Mouse (Mus musculus) CH12.LX (cell line): Measurements from ENCODE around the gene Lad1. TPM values are rescaled to one million over a fixed set of nuclear protein-coding genes. Genes with fewer than 3 reads are reported as not detected.

Experiments
- DNase-seq: peaks from one replicate; pipeline ENCODE4 v3.0.0-alpha.2; 2013; ENCODE audit errors: extremely low read depth
- H3K27ac ChIP-seq: 2 replicates; pipeline ENCODE4 v1.5.1; 2012; ENCODE audit warnings: low read depth, mild to moderate bottlenecking, control low read depth, moderate library complexity; ENCODE audit not compliant: insufficient read depth
- H3K27me3 ChIP-seq: replicated peaks from 2 replicates; pipeline ENCODE3; 2012; ENCODE audit warnings: inconsistent platforms
- H3K36me3 ChIP-seq, 2 experiments: replicated peaks in 1 of 2; 2 replicates each; pipeline versions ENCODE3 to v1.6.1; 2012; ENCODE audit warnings: inconsistent platforms in 1 of 2, low read length in 1 of 2, mild to moderate bottlenecking in 1 of 2, mixed read lengths in 1 of 2, moderate library complexity in 1 of 2; ENCODE audit not compliant: control insufficient read depth in 1 of 2, insufficient read depth in 1 of 2
- H3K4me1 ChIP-seq, 2 experiments: 2 replicates each; pipeline ENCODE4 v1.6.1; 2012; ENCODE audit warnings: inconsistent platforms in 1 of 2, moderate library complexity in 1 of 2; ENCODE audit not compliant: insufficient read depth in 2 of 2, control insufficient read depth in 1 of 2
- H3K4me2 ChIP-seq: 2 replicates; pipeline ENCODE4 v1.6.1; 2012; ENCODE audit warnings: low read depth, mild to moderate bottlenecking, control low read depth; ENCODE audit not compliant: poor library complexity, insufficient read depth, severe bottlenecking
- H3K4me3 ChIP-seq, 3 experiments: fragments of 150-350 bp in 1 of 3; sonication (generic) in 1 of 3; replicated peaks in 1 of 3; 2 replicates each; pipeline versions ENCODE3 to v1.5.1; 2011 to 2012; ENCODE audit warnings: low read depth in 2 of 3, low read length in 2 of 3, mild to moderate bottlenecking in 2 of 3, moderate library complexity in 2 of 3, control low read depth in 1 of 3, improper control_type of control experiment in 1 of 3, inconsistent platforms in 1 of 3, mixed read lengths in 1 of 3; ENCODE audit not compliant: poor library complexity in 1 of 3
- H3K79me2 ChIP-seq: replicated peaks from 2 replicates; pipeline ENCODE4 v1.6.1; 2012; ENCODE audit warnings: mild to moderate bottlenecking, moderate library complexity; ENCODE audit not compliant: control insufficient read depth, poor library complexity, insufficient read depth, severe bottlenecking; ENCODE audit errors: extremely low read depth
- H3K9ac ChIP-seq: 2 replicates; pipeline ENCODE4 v1.6.1; 2012; ENCODE audit warnings: low read depth, mild to moderate bottlenecking, control low read depth, moderate library complexity; ENCODE audit not compliant: insufficient read depth
- H3K9me3 ChIP-seq: replicated peaks from 2 replicates; pipeline ENCODE3; 2012; ENCODE audit warnings: low read length, inconsistent platforms, mixed read lengths
- CHD2 ChIP-seq: IDR thresholded peaks from 2 replicates; pipeline ENCODE4 v1.6.1; 2011; ENCODE audit warnings: low read length, improper control_type of control experiment
- CTCF ChIP-seq, 2 experiments: IDR thresholded peaks in 1 of 2; conservative IDR thresholded peaks in 1 of 2; 2 replicates each; pipeline ENCODE4 v1.5.1; 2011 to 2012; ENCODE audit warnings: low read depth in 2 of 2, low read length in 2 of 2, improper control_type of control experiment in 1 of 2, inconsistent platforms in 1 of 2, mild to moderate bottlenecking in 1 of 2, moderate library complexity in 1 of 2
- ELF1 ChIP-seq: IDR thresholded peaks from 2 replicates; pipeline ENCODE4 v1.6.1; 2014; ENCODE audit warnings: low read depth, mild to moderate bottlenecking, inconsistent platforms, low read length, improper control_type of control experiment
- HCFC1 ChIP-seq: IDR thresholded peaks from 2 replicates; pipeline ENCODE4 v1.6.1; 2012; ENCODE audit warnings: low read depth, mild to moderate bottlenecking, inconsistent platforms, low read length, improper control_type of control experiment
- IRF4 ChIP-seq: IDR thresholded peaks from 2 replicates; pipeline ENCODE4 v1.6.1; 2014; ENCODE audit warnings: low read depth, mild to moderate bottlenecking, inconsistent platforms, low read length, improper control_type of control experiment
- KAT2A ChIP-seq: IDR thresholded peaks from 2 replicates; pipeline ENCODE4 v1.6.1; 2012; ENCODE audit warnings: low read length, improper control_type of control experiment, inconsistent platforms; ENCODE audit not compliant: insufficient replicate concordance
- MAX ChIP-seq: IDR thresholded peaks from 2 replicates; pipeline ENCODE4 v1.6.1; 2011; ENCODE audit warnings: low read length, improper control_type of control experiment
- MAZ ChIP-seq: IDR thresholded peaks from 2 replicates; pipeline ENCODE4 v1.6.1; 2012; ENCODE audit warnings: low read depth, mild to moderate bottlenecking, inconsistent platforms, low read length, improper control_type of control experiment, moderate library complexity
- PAX5 ChIP-seq: IDR thresholded peaks from 2 replicates; pipeline ENCODE4 v1.6.1; 2012; ENCODE audit warnings: low read length, inconsistent platforms, mixed read lengths
- POLR2A ChIP-seq: IDR thresholded peaks from 2 replicates; pipeline ENCODE4 v1.6.1; 2011; ENCODE audit warnings: low read depth, mild to moderate bottlenecking, improper control_type of control experiment, low read length
- SMC3 ChIP-seq: IDR thresholded peaks from 2 replicates; pipeline ENCODE4 v1.6.1; 2011; ENCODE audit warnings: low read depth, low read length, improper control_type of control experiment
- UBTF ChIP-seq: IDR thresholded peaks from 2 replicates; pipeline ENCODE4 v1.6.1; 2012; ENCODE audit warnings: low read depth, mild to moderate bottlenecking, inconsistent platforms, low read length, improper control_type of control experiment, moderate library complexity
- USF2 ChIP-seq: conservative IDR thresholded peaks from 2 replicates; pipeline ENCODE4 v1.6.1; 2011; ENCODE audit warnings: low read depth, low read length, improper control_type of control experiment
- ZKSCAN1 ChIP-seq: IDR thresholded peaks from 2 replicates; pipeline ENCODE4 v1.6.1; 2012; ENCODE audit warnings: low read depth, inconsistent platforms, low read length, improper control_type of control experiment, borderline replicate concordance
- ZMIZ1 ChIP-seq: IDR thresholded peaks from 2 replicates; pipeline ENCODE4 v1.6.1; 2012; ENCODE audit warnings: low read depth, mild to moderate bottlenecking, inconsistent platforms, low read length, improper control_type of control experiment
- dilution Hi-C: fragments of 300-500 bp; cut with MboI; formaldehyde crosslinking; loops from 2 replicates; pipeline ENCODE4 v1.14.3; 2020; ENCODE audit warnings: low sequenced_read_pairs; ENCODE audit not compliant: extremely low pct_unique_long_range_greater_than_20kb, extremely low pct_ligation_motif_present
- in situ Hi-C: fragments of 300-500 bp; cut with MboI; formaldehyde crosslinking; loops from 3 replicates; pipeline ENCODE4 v1.14.3; 2019; ENCODE audit warnings: low sequenced_read_pairs, low pct_ligation_motif_present, low pct_unique_long_range_greater_than_20kb, mixed read lengths
- polyA plus RNA-seq: library from polyadenylated mRNA; unstranded; fragments of >175 nt; gene quantifications from 2 replicates; pipeline ENCODE4 v1.2.1, GENCODE M21; 2012; ENCODE audit warnings: low read depth; ENCODE audit not compliant: insufficient read length
- total RNA-seq, 2 experiments: library from RNA; depleted of rRNA; stranded (reverse); fragments of 300-350 nt in 1 of 2; fragments of >200 nt in 1 of 2; gene quantifications; 2 replicates each; pipeline ENCODE4 v1.2.3; 2012 to 2014

Lad1 gene
- total and polyA plus RNA-seq, 3 experiments = 0.17 TPM; not detected in 2

DNA sequence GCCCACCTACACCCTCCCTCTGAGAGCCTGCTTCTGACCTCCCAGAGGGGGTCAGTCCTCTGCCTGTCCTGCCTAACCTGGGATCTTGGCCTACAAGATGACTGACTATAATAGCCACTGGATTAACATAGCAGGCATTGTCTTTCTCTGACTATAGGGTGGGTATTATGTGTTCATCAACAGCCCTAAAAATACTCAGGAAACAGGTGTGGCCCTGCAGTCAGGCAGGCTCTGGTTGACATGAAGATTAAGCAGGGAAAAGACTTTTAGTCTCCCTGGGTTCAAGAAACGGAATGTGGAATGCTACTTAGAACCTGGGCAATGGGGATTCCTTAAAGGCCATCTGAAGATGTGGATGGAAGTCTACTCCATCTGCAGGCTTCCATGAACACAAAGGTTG, 19.9 kb upstream of the Lad1 start:
- Histone ChIP-seq H3K27me3 (peaks cover 12% of the 10 kb centered on the region), H3K36me3 (no peaks in the 10 kb centered on the region), H3K9ac (no peak overlapping the region), H3K9me3 (no peaks in the 10 kb centered on the region), H3K27ac (no peak overlapping the region), H3K4me2 (no peak overlapping the region), H3K79me2 (no peaks in the 10 kb centered on the region), H3K4me1 (peaks cover 2 to 26% of the 10 kb centered on the region in 2 experiments), H3K4me3 (no peak overlapping the region)
- DNase-seq = no peak
- dilution Hi-C loops = no loop called here
- in situ Hi-C loops = no loop called here
- TF ChIP-seq HCFC1 (no peak), KAT2A (no peak), USF2 (no peak), CTCF (conservative IDR thresholded peaks at IDR 0.05 in 1 of 2, IDR thresholded peaks at IDR 0.05 in 1 of 2; ENCODE audit: low read depth in 2 of 2, low read length in 2 of 2) (no peak), POLR2A (no peak), ZKSCAN1 (no peak), MAZ (no peak)

DNA sequence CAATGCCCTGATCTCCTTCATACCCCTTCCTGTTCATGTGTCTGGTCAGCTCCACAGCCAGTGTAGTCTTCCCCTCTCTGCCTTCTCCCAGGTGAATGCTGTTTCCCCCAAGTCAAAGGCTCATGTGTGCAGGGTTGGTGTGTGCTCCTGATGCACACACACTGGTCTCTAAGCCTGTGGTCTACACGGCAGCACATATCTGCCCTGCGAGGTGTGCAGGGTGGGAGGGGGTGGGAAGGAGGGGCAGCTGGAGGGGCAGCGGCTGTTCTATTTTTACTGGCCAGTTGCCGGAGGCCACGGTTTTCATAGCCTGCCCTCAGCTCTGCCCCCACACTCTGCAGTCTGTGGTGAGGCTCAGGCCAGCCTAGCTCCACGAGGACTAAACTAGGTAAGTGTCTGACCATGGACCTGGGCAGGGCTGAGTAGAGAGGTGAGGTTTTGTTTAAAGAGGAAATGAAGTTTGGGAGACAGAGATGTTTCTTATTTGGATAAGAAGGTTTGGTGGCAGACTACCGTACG, 19.2 kb upstream of the Lad1 start:
- DNase-seq = no peak
- Histone ChIP-seq H3K9ac (no peak overlapping the region), H3K4me3 (no peak overlapping the region), H3K9me3 (no peaks in the 10 kb centered on the region), H3K4me1 (peaks cover 0 to 19% of the 10 kb centered on the region in 2 experiments; a peak in 2 of 4 replicates), H3K4me2 (no peak overlapping the region), H3K36me3 (no peaks in the 10 kb centered on the region), H3K27ac (no peak overlapping the region), H3K27me3 (peaks cover 12% of the 10 kb centered on the region), H3K79me2 (no peaks in the 10 kb centered on the region)
- dilution Hi-C loops = no loop called here
- in situ Hi-C loops = no loop called here
- TF ChIP-seq ZMIZ1 = no peak
- TF ChIP-seq MAZ = no peak
- TF ChIP-seq ELF1 = no peak
- no peak for TF ChIP-seq UBTF
- no peak for TF ChIP-seq IRF4
- TF ChIP-seq USF2 = no peak
- no peak for TF ChIP-seq SMC3
- TF ChIP-seq MAX = no peak
- TF ChIP-seq CHD2 = no peak
- TF ChIP-seq HCFC1 = no peak
- TF ChIP-seq PAX5 = no peak
